Mouse (Mus musculus) hindbrain, embryonic 13.5 days (tissue): Measurements from ENCODE around the gene Zbtb20. TPM values are rescaled to one million over a fixed set of nuclear protein-coding genes. Genes with fewer than 3 reads are reported as not detected.

ENCODE experiments used
- ATAC-seq: fragments of 200-750 bp; cut with Nextera tagmentation; 2 replicates; pipeline ENCODE4 v1.8.0; 2017; ENCODE audit warnings: moderate TSS enrichment; ENCODE audit not compliant: low FRiP score
- H3K27ac ChIP-seq: fragments of 300-500 bp; sonication (generic); 2 replicates; pipeline ENCODE4 v1.5.1; 2015; ENCODE audit warnings: inconsistent platforms, mild to moderate bottlenecking, moderate library complexity
- H3K27me3 ChIP-seq: fragments of 300-500 bp; sonication (generic); 2 replicates; pipeline ENCODE4 v1.6.1; 2015; ENCODE audit warnings: mild to moderate bottlenecking, inconsistent platforms
- H3K36me3 ChIP-seq: fragments of 300-500 bp; sonication (generic); 2 replicates; pipeline ENCODE4 v1.6.1; 2015; ENCODE audit warnings: mild to moderate bottlenecking, inconsistent platforms
- H3K4me1 ChIP-seq: fragments of 300-500 bp; sonication (generic); replicated peaks from 2 replicates; pipeline ENCODE4 v1.6.1; 2015; ENCODE audit warnings: inconsistent platforms
- H3K4me2 ChIP-seq: fragments of 300-500 bp; sonication (generic); 2 replicates; pipeline ENCODE4 v1.6.1; 2015; ENCODE audit warnings: inconsistent platforms, mild to moderate bottlenecking, moderate library complexity
- H3K4me3 ChIP-seq: fragments of 300-500 bp; sonication (generic); 2 replicates; pipeline ENCODE4 v1.5.1; 2015; ENCODE audit warnings: mild to moderate bottlenecking, inconsistent platforms
- H3K9ac ChIP-seq: fragments of 300-500 bp; sonication (generic); 2 replicates; pipeline ENCODE4 v1.6.1; 2015; ENCODE audit warnings: mild to moderate bottlenecking, inconsistent platforms
- H3K9me3 ChIP-seq: fragments of 300-500 bp; sonication (generic); 2 replicates; pipeline ENCODE4 v1.6.1; 2016; ENCODE audit warnings: inconsistent platforms
- WGBS: fragments of 180-500 bp; shearing (Covaris S2); methylation state at CpG from one replicate; pipeline ENCODE4 v1.1.7; 2015; 5-methylcytosine and 5-hydroxymethylcytosine counted together
- polyA plus RNA-seq: library from polyadenylated mRNA; unstranded; fragments of >200 nt; fragmentation: Nextera tagmentation; extraction: Ambion mirVana; gene quantifications from 2 replicates; pipeline ENCODE4 v1.2.1, GENCODE M21; 2015

The Zbtb20 gene
- polyA plus RNA-seq, 1 experiment from 2014 or later: 65.7 TPM

DNA sequence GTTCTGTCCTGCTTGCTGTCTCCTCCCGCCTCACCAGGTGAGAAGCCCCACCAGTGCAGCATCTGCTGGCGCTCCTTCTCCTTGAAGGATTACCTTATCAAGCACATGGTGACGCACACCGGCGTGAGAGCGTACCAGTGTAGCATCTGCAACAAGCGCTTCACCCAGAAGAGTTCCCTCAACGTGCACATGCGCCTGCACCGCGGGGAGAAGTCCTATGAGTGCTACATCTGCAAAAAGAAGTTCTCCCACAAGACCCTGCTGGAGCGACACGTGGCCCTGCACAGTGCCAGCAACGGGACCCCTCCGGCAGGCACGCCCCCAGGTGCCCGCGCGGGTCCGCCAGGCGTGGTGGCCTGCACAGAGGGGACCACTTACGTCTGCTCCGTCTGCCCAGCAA, 742.6 kb downstream of the Zbtb20 start:
- no peak for ATAC-seq
- Histone ChIP-seq H3K4me1 (peaks cover 8% of the 10 kb centered on the region), H3K27me3 (no peaks in the 10 kb centered on the region), H3K9ac (no peak overlapping the region), H3K4me2 (no peak overlapping the region), H3K4me3 (no peak overlapping the region), H3K9me3 (no peaks in the 10 kb centered on the region), H3K27ac (no peak overlapping the region), H3K36me3 (peaks cover 20% of the 10 kb centered on the region)
- 89% methylated on average over 23 of the region's 23 CpGs for WGBS

DNA sequence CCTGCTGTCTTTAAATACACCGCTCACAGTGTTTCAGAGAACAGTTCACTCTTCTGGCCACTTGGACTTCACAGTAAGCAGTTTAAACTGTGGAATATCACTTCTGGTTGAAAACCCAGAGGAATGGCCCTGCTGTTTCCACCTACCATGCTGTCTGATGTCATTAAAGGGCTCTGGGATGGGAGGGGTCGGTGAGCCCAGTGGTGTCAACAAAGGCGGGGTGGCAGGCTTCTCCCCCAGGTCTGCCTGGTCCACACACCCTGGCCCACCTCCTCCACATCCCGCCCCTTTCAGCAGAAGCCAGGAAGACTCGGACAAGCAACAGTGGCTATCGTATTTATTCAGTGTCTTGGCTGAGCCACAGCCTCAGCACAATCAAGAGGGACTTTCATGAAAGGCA, 743.6 kb downstream of the Zbtb20 start:
- peak overlapping the region; percentile 48; the same call in 1 of the 2 replicates for H3K27ac ChIP-seq
- H3K4me2 ChIP-seq: no peak overlapping the region
- H3K9ac ChIP-seq: no peak overlapping the region
- WGBS: 35% methylated on average over 6 of the region's 6 CpGs
- H3K27me3 ChIP-seq: no peaks in the 10 kb centered on the region
- ATAC-seq: no peak
- no peak overlapping the region for H3K4me3 ChIP-seq
- H3K4me1 ChIP-seq: peaks cover 12% of the 10 kb centered on the region
- peaks cover 20% of the 10 kb centered on the region for H3K36me3 ChIP-seq
- H3K9me3 ChIP-seq: no peaks in the 10 kb centered on the region

DNA sequence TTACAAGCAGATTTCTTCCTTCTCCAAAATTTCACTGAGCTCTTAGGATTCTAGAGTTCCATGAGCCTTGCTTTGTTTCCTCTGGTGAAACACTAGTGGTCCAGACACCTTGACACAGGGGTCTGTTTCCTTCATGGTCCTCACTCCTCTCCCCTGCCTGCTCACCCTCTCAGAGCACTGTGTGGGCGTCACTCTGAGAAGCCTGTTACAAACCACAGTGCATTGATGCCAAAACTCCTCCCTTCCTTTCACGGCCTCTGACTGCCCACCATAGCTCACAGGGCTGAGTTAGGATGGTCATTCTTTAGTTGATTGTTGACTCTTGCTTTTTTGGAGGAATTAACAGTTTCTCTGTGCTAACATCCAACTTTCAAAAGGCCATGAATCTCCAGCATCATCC, 744.7 kb downstream of the Zbtb20 start:
- peak overlapping the region; percentile 30; the same call in 1 of the 2 replicates for H3K27ac ChIP-seq
- no peaks in the 10 kb centered on the region for H3K9me3 ChIP-seq
- H3K9ac ChIP-seq: no peak overlapping the region
- no peaks in the 10 kb centered on the region for H3K27me3 ChIP-seq
- peaks cover 15% of the 10 kb centered on the region; the same call in 1 of the 2 replicates for H3K4me1 ChIP-seq
- H3K4me2 ChIP-seq: no peak overlapping the region
- 13% methylated on average over 2 of the region's 2 CpGs for WGBS
- H3K36me3 ChIP-seq: peaks cover 20% of the 10 kb centered on the region
- no peak for ATAC-seq
- H3K4me3 ChIP-seq: no peak overlapping the region

DNA sequence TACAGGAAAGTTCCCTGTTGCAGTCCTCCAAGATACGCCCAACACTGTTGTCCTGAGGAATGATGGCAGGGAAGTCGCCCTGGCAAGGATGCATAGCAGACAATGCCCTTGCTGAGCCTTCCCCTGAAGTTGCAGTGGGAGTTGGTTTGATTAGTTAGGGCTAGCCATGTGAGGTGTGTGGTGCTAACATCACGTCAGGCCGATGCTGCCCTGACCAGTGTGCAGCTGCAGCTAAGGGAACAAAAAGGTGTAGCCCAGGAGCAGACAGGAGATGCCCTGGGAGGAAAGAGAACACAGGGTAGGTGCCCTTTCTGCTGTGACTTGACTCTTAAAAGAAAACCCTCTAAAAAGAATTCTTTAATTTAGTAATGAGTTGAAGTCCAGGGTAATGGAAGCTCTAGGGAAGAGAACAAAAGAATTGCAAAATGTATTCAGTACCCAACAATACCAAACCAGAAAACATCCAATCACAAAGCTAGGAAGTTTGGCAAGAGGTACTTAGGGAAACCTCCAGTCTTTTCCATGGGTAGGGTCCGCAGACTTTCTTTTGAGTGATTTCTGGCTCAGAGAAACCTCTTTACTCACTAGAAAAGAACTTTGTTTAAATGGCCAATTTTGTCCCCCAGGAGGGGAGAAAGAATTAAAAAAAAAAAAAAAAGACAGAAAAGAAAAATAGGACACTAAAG, 747.8 kb downstream of the Zbtb20 start:
- Histone ChIP-seq H3K9me3 (no peaks in the 10 kb centered on the region), H3K27ac (peak overlapping the region; percentile 50), H3K9ac (no peak overlapping the region), H3K4me3 (no peak overlapping the region), H3K4me1 (peaks cover 13% of the 10 kb centered on the region; the same call in 1 of the 2 replicates), H3K27me3 (no peaks in the 10 kb centered on the region), H3K36me3 (peaks cover 28% of the 10 kb centered on the region), H3K4me2 (no peak overlapping the region)
- 46% methylated on average over 5 of the region's 5 CpGs for WGBS
- ATAC-seq: peak; percentile 70

DNA sequence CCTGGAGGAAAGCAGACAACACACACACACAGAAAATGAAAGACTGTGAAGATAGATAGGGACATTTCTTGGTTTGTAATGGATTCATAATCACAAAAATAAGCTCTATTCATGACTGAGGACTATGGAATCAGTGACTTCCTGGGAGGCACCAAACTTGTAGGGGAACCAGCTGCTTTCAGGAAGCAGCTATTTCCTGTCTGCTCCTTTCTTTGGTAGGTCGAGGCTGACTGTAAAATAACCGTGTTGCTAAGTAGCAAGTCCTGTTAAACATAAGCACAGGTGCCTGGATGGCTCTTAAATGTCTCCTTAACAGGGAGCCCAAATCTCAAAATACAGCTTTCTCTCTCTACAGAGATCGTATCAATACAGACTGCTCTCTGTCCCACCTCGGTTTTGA, 749.2 kb downstream of the Zbtb20 start:
- Histone ChIP-seq H3K4me2 (no peak overlapping the region), H3K36me3 (peaks cover 21% of the 10 kb centered on the region), H3K4me1 (peaks cover 13% of the 10 kb centered on the region; the same call in 1 of the 2 replicates), H3K9ac (no peak overlapping the region), H3K4me3 (no peak overlapping the region), H3K27me3 (no peaks in the 10 kb centered on the region), H3K27ac (no peak overlapping the region), H3K9me3 (no peaks in the 10 kb centered on the region)
- ATAC-seq: no peak
- WGBS: 85% methylated on average over 4 of the region's 4 CpGs

DNA sequence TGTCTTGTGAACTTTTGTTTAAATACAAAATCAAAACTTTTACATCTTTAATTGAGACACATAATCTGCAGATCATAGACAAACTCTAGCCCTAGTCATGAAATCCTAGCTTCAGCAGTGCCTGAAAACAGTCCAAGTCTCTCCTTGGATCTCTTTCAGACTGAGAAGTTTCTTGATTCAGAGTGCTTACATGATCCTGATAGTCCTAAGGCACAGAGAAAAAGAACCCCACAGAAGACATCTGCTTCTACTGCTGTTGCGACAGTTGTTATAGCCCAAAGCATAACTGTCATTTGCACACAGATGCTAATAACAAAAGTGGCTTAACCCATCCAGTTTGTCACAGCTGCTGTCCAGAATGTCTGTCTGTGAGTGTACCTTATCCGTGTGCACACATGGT, 749.6 kb downstream of the Zbtb20 start:
- WGBS: 80% methylated on average over 2 of the region's 2 CpGs

DNA sequence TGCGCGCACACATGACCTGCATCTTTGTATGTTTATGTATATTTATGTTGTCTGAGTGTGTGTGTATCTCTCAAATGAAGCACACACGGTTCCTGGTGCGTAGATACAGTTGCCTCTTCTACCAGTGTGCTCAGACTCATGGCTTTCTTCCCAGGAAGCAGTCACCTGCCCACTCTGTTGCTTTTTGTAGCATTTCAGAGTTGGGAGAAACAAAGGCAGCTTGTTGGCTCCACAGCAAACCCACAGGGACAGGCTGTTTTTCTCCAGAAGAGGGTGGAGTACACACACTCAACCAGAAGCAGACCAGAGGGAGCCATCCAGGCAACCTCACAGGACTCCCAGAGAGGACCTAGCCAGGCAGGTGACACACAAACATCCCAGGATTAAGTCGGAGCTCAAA, 750.3 kb downstream of the Zbtb20 start:
- Histone ChIP-seq H3K9ac (no peak overlapping the region), H3K9me3 (no peaks in the 10 kb centered on the region), H3K27ac (no peak overlapping the region), H3K4me1 (0 out of 2 replicates have a peak, but pooled peaks cover 10% of the 10 kb centered on the region), H3K4me2 (no peak overlapping the region), H3K36me3 (peaks cover 21% of the 10 kb centered on the region), H3K4me3 (no peak overlapping the region), H3K27me3 (no peaks in the 10 kb centered on the region)
- no peak for ATAC-seq
- WGBS: 95% methylated on average over 5 of the region's 5 CpGs

More for the DNA sequence above, 749.6 kb downstream of the Zbtb20 start:
- peaks cover 12% of the 10 kb centered on the region; the same call in 1 of the 2 replicates for H3K4me1 ChIP-seq
- H3K9ac ChIP-seq: no peak overlapping the region
- peaks cover 21% of the 10 kb centered on the region for H3K36me3 ChIP-seq
- no peaks in the 10 kb centered on the region for H3K27me3 ChIP-seq
- H3K4me2 ChIP-seq: no peak overlapping the region
- H3K4me3 ChIP-seq: no peak overlapping the region
- ATAC-seq: no peak
- no peak overlapping the region for H3K27ac ChIP-seq
- H3K9me3 ChIP-seq: no peaks in the 10 kb centered on the region

DNA sequence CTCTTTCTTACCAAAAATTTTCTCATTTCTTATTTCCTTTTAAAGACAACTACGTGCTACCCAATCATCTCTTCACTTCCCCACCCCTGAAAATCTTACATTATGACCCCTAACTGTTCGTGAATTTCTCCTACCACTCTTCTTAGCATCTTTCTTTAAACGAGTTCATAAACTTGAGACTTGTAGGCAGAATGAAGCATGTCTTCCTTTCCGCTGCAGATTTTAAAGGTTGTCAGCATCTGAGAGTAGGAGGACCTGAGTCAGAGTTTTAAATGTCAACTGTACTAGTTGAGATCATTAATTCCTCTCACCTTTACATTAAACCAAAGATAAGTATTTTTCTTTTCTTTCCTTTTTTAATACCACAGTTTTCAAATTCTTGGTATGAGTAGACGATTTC, 753.0 kb downstream of the Zbtb20 start:
- Histone ChIP-seq H3K4me2 (no peak overlapping the region), H3K27me3 (no peaks in the 10 kb centered on the region), H3K36me3 (peaks cover 38% of the 10 kb centered on the region), H3K4me3 (no peak overlapping the region), H3K9me3 (no peaks in the 10 kb centered on the region), H3K4me1 (0 out of 2 replicates have a peak, but pooled peaks cover 7% of the 10 kb centered on the region), H3K9ac (no peak overlapping the region), H3K27ac (no peak overlapping the region)
- no peak for ATAC-seq
- 94% methylated on average over 5 of the region's 5 CpGs for WGBS

DNA sequence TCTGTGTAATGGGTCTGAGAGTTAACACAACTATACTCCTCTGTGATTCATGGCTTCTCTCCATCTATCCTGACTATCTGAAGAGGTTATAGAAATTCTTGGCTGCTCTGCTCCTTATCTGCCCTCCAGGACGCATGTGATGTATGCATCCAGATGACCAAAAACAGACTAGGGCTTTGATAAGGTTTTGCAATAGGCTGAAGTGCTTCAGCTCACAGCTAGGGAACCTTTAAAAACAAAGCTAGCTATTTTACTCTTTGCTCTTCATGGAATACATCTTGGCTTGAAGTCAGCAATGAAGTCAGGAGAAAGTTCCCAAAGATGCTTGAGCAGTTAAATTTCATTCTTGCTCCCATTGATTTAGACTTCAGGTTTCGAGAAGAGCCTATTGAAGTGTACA, 756.1 kb downstream of the Zbtb20 start:
- 78% methylated on average over 2 of the region's 2 CpGs for WGBS
- ATAC-seq: no peak
- Histone ChIP-seq H3K4me3 (no peak overlapping the region), H3K4me1 (no peaks in the 10 kb centered on the region), H3K9me3 (no peaks in the 10 kb centered on the region), H3K9ac (no peak overlapping the region), H3K27me3 (no peaks in the 10 kb centered on the region), H3K36me3 (peaks cover 44% of the 10 kb centered on the region), H3K4me2 (no peak overlapping the region), H3K27ac (no peak overlapping the region; the same call in 1 of the 2 replicates)

DNA sequence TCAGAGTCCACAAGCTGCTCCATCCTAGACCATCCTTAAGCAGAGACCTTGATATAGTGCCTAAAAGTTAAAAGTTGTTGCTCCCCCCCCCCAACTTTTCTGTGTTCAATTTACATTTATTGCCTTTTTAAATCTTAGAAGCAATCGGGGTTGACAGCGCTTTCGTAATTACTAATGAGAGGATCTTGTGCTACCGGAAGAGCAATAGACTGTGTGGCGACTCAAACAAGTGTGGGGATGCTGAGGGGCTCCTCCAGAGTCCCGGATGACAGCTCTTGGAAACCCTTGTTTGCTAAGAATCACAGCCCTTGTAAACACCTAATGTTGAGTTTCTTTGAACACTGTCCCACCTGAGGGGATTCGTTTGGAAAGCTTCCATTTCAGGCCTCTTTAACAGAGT, 758.4 kb downstream of the Zbtb20 start:
- no peak overlapping the region for H3K27ac ChIP-seq
- H3K27me3 ChIP-seq: no peaks in the 10 kb centered on the region
- ATAC-seq: no peak
- no peaks in the 10 kb centered on the region for H3K9me3 ChIP-seq
- H3K9ac ChIP-seq: no peak overlapping the region
- no peaks in the 10 kb centered on the region for H3K4me1 ChIP-seq
- H3K4me2 ChIP-seq: no peak overlapping the region
- WGBS: 94% methylated on average over 7 of the region's 7 CpGs
- H3K4me3 ChIP-seq: no peak overlapping the region
- peaks cover 43% of the 10 kb centered on the region for H3K36me3 ChIP-seq

DNA sequence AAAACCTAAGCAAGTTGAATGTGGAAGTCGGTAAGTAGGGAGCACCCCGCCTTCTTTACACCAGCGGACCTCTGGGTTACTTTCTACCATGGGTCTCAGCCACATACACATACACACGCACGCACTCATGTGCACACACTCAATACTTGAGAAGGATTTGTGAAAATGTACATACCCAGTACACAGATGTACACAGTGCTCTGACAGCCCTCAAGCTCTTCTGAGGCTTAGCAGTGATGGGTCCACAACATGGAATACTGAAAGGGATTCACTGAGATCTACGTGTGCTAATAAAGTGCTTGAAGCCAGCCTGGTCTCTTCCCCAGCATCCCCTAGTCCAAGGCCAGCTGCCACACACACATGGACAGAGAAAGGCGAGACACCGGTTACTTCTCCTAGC, 761.6 kb downstream of the Zbtb20 start:
- H3K4me3 ChIP-seq: no peak overlapping the region
- H3K27me3 ChIP-seq: no peaks in the 10 kb centered on the region
- no peaks in the 10 kb centered on the region for H3K4me1 ChIP-seq
- H3K4me2 ChIP-seq: no peak overlapping the region
- no peak overlapping the region for H3K27ac ChIP-seq
- H3K9me3 ChIP-seq: no peaks in the 10 kb centered on the region
- H3K36me3 ChIP-seq: peaks cover 37% of the 10 kb centered on the region
- no peak overlapping the region for H3K9ac ChIP-seq
- WGBS: 93% methylated on average over 8 of the region's 8 CpGs
- ATAC-seq: no peak

DNA sequence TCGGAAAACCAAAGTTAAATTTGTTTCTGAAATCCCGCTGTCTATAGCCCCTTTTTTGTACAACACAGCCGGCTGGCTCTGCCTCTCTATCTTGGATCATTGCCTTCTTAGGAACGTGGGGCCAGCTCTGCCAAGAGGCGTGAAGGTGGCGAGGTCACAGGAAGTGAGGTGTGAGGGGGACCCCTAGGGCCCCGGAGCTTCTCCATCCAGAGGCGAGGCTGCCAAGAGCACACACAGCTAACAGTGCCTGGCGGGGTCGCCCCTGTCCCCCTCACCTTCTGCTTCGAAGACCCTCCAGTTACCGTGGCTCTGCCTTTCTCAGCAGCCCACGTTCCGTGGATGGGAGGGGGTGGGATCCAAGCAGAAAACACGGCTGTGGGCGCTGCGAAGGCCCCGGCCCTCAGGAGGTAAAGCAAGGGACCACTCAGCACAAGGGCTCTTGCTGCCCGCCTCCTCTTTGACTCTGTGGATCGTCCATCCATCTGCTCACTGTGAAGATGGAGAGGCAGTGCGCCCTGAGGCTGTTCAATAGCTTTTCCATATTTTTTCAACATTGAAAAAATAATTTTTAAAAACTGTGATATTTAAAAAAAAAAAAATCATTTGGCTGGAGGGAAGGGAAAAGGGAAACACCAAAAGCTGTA, 762.8 kb downstream of the Zbtb20 start:
- WGBS: 83% methylated on average over 21 of the region's 21 CpGs

DNA sequence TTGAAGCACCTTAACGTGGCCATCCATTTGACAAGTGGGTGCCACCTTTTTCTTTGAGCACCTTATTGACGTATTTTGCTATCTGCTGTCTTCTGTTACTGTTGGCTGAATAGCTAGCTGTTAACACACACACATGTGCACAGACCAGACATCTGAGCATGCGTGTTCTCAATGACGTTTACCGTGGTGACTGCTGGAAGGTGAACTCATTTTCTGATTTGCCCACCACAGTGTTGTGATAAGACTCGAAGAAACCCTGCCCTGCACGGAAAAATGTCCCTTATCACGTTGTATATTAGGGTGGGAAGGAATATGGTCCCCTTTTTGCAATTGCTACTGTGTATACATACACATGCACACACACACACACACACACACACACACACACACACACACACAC, 765.5 kb downstream of the Zbtb20 start:
- no peak for ATAC-seq
- WGBS: 91% methylated on average over 8 of the region's 8 CpGs
- no peak overlapping the region for H3K4me2 ChIP-seq
- H3K9me3 ChIP-seq: no peaks in the 10 kb centered on the region
- H3K36me3 ChIP-seq: peaks cover 16% of the 10 kb centered on the region
- no peak overlapping the region for H3K27ac ChIP-seq
- no peak overlapping the region for H3K4me3 ChIP-seq
- no peak overlapping the region for H3K9ac ChIP-seq
- no peaks in the 10 kb centered on the region for H3K27me3 ChIP-seq
- no peaks in the 10 kb centered on the region for H3K4me1 ChIP-seq

More for the DNA sequence above, 762.8 kb downstream of the Zbtb20 start:
- no peaks in the 10 kb centered on the region for H3K4me1 ChIP-seq
- H3K4me3 ChIP-seq: no peak overlapping the region
- peaks cover 28% of the 10 kb centered on the region for H3K36me3 ChIP-seq
- H3K27ac ChIP-seq: no peak overlapping the region; the same call in 1 of the 2 replicates
- no peak overlapping the region for H3K9ac ChIP-seq
- no peaks in the 10 kb centered on the region for H3K27me3 ChIP-seq
- H3K9me3 ChIP-seq: no peaks in the 10 kb centered on the region
- no peak overlapping the region for H3K4me2 ChIP-seq
- no peak for ATAC-seq
